Mouse (Mus musculus) lung, postnatal 0 days (tissue): ENCODE results near the gene Pfkfb3. TPM values are rescaled to one million over a fixed set of nuclear protein-coding genes. Genes with fewer than 3 reads are reported as not detected.

ENCODE experiments used
- ATAC-seq: fragments of 200-750 bp; cut with Nextera tagmentation; 2 replicates; pipeline ENCODE4 v1.8.0; 2017; ENCODE audit warnings: moderate library complexity
- DNase-seq: peaks from one replicate; pipeline ENCODE4 v3.0.0-alpha.2; 2016; ENCODE audit warnings: low spot score
- H3K27ac ChIP-seq: fragments of 300-500 bp; sonication (generic); 2 replicates; pipeline ENCODE4 v1.5.1; 2014; ENCODE audit warnings: antibody characterized with exemption, mild to moderate bottlenecking, low read length, mixed read lengths
- H3K27me3 ChIP-seq: fragments of 300-500 bp; sonication (generic); replicated peaks from 2 replicates; pipeline ENCODE4 v1.6.1; 2014; ENCODE audit warnings: low read length, mixed read lengths; ENCODE audit not compliant: insufficient read depth
- H3K36me3 ChIP-seq: fragments of 300-500 bp; sonication (generic); 2 replicates; pipeline ENCODE4 v1.6.1; 2014; ENCODE audit warnings: low read length, mixed read lengths; ENCODE audit not compliant: insufficient read depth
- H3K4me1 ChIP-seq: fragments of 300-500 bp; sonication (generic); 2 replicates; pipeline ENCODE4 v1.6.1; 2014; ENCODE audit warnings: antibody characterized with exemption, low read depth, low read length, mixed read lengths; ENCODE audit not compliant: insufficient read depth
- H3K4me2 ChIP-seq: fragments of 300-500 bp; sonication (generic); replicated peaks from 2 replicates; pipeline ENCODE4 v1.6.1; 2014; ENCODE audit warnings: low read depth, mild to moderate bottlenecking, low read length, moderate library complexity, mixed read lengths
- H3K4me3 ChIP-seq: fragments of 300-500 bp; sonication (generic); 2 replicates; pipeline ENCODE4 v1.5.1; 2014; ENCODE audit warnings: low read depth, low read length
- H3K9ac ChIP-seq: fragments of 300-500 bp; sonication (generic); replicated peaks from 2 replicates; pipeline ENCODE4 v1.6.1; 2014; ENCODE audit warnings: low read depth, mild to moderate bottlenecking
- H3K9me3 ChIP-seq: fragments of 300-500 bp; sonication (generic); 2 replicates; pipeline ENCODE4 v1.6.1; 2016; ENCODE audit warnings: low read length, mixed read lengths
- CTCF ChIP-seq: IDR thresholded peaks from 2 replicates; pipeline ENCODE4 v1.5.1; 2016; ENCODE audit warnings: antibody characterized with exemption, mild to moderate bottlenecking
- EP300 ChIP-seq: IDR thresholded peaks from 2 replicates; pipeline ENCODE4 v1.6.1; 2016; ENCODE audit warnings: antibody characterized with exemption, mild to moderate bottlenecking, control low read depth
- WGBS: fragments of 180-500 bp; shearing (Covaris S2); extraction: QIAGEN DNeasy Blood & Tissue Kit; methylation state at CpG from one replicate; pipeline ENCODE4 v1.1.7; 2014; 5-methylcytosine and 5-hydroxymethylcytosine counted together
- polyA plus RNA-seq: library from polyadenylated mRNA; unstranded; fragments of >200 nt; fragmentation: Nextera tagmentation; extraction: Ambion mirVana; gene quantifications from 2 replicates; pipeline ENCODE4 v1.2.1, GENCODE M21; 2015

Pfkfb3 gene
- polyA plus RNA-seq, 1 experiment from 2014 or later = 17.7 TPM

DNA sequence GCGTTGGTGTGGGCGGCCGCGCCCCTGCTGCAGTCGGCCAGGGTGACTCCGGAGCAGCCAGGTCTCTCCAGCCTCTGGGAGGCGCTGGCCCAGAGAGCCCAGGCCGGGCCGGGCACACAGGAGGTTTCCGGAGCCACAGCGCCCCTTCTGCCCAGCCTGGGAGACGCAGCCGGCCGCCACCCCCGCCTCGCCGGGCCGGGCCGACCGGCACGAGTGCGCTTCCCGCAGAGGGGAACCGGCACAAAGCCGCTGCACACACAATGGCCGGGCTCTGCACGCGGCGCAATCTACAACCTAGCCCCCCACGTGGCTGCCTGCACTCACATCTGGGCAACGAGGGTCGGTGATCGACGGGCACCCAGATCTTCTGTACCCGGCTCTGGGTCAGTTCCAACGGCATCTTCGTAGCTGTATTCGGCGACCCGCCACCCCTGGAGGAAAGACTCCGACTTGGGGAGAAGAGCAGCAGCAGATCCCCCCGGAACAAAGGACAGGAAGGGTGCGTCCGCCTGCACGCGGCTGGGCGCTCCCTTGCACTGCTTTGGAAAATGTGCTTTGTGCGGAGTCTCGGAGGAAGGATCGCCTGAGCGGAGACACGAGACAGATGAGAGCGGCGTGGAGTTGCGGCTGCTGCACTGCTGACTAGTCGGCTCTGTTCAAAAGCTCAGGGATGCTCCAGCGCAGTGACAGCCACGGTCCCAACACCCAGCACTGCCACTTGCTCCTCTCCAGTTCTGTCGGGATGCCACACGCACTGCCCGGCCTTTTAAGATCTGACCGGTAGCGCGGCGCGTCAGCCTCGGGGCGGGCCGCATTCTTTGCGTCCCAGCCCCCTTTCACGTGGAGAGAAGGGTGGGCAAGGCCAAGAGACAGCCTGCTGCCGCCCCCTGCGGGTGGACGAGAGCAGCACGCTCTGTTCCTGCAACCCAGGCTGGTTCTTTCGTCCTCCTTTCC lies 52.3 kb downstream of the Pfkfb3 start:
- peak overlapping the region; percentile 69 for H3K9ac ChIP-seq
- H3K4me2 ChIP-seq = peak overlapping the region; percentile 71
- peaks cover 9% of the 10 kb centered on the region; the same call in 1 of the 2 replicates for H3K4me1 ChIP-seq
- peak overlapping the region; percentile 95 for H3K27ac ChIP-seq
- H3K27me3 ChIP-seq = no peaks in the 10 kb centered on the region
- peak overlapping the region; percentile 72 for H3K4me3 ChIP-seq
- TF ChIP-seq EP300 (peak; percentile 55; the same call in 1 of the 2 replicates), CTCF (peak; percentile 96)
- DNase-seq (peak; percentile 95), ATAC-seq (peak; percentile 89)
- H3K36me3 ChIP-seq = no peaks in the 10 kb centered on the region
- 1% methylated on average over 76 of the region's 76 CpGs for WGBS
- H3K9me3 ChIP-seq = no peaks in the 10 kb centered on the region

DNA sequence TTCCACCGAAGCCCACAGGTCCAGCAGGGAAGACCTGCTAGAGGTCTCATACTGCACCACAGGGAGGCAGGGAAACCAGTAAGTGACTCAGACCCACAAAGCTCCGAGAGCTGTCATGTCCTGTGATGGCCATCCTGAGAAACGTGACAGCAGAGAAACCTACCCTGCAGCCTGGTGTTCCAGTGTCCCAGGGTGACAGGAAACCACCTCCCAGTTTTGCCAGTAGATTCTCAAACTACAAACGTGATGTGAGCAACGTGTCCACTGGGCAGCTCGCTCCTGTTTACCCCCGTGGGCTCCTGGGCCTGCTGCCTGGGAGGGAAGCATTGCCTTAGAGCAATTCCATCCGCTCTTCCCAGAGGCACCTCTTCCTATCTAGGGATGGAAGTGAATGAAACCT lies 53.2 kb downstream of the Pfkfb3 start:
- WGBS = 5% methylated on average over 8 of the region's 8 CpGs
- Histone ChIP-seq H3K9me3 (no peaks in the 10 kb centered on the region), H3K4me3 (peak overlapping the region; percentile 72), H3K4me1 (peaks cover 9% of the 10 kb centered on the region; the same call in 1 of the 2 replicates), H3K27ac (peak overlapping the region; percentile 95), H3K36me3 (no peaks in the 10 kb centered on the region), H3K9ac (peak overlapping the region; percentile 69), H3K27me3 (no peaks in the 10 kb centered on the region), H3K4me2 (peak overlapping the region; percentile 71)
- TF ChIP-seq CTCF (no peak), EP300 (no peak)
- peak; percentile 37 for DNase-seq
- no peak for ATAC-seq

DNA sequence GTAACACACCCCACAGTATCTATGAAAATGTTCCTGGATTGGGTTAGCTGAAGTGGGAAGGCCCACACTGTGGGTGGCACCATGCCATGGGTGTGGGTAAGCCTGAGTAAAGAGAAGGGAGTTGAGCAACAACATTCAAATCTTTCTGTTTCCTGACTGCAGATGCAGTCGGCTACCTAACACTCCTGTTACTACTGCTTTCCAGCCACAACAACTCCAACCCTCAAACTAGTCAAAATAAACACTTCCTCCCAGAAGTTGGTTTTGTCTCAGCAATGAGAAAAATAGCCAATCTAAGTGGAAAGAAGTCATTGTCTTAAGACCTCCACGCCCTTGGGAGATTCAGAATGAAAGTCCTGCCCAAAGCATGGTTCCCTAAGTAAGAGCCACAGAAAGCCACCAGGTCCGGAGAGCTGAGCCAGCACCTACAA lies 57.3 kb downstream of the Pfkfb3 start:
- H3K27me3 ChIP-seq = no peaks in the 10 kb centered on the region
- H3K9me3 ChIP-seq = no peaks in the 10 kb centered on the region
- H3K27ac ChIP-seq = no peak overlapping the region
- 53% methylated on average over 3 of the region's 3 CpGs for WGBS
- no peak overlapping the region for H3K4me3 ChIP-seq
- ATAC-seq (no peak), DNase-seq (peak; percentile 78)
- H3K9ac ChIP-seq = no peak overlapping the region
- TF ChIP-seq EP300 = no peak
- no peak for TF ChIP-seq CTCF
- peaks cover 9% of the 10 kb centered on the region; the same call in 1 of the 2 replicates for H3K4me1 ChIP-seq
- H3K36me3 ChIP-seq = 0 out of 2 replicates have a peak, but pooled peaks cover 7% of the 10 kb centered on the region
- H3K4me2 ChIP-seq = no peak overlapping the region

DNA sequence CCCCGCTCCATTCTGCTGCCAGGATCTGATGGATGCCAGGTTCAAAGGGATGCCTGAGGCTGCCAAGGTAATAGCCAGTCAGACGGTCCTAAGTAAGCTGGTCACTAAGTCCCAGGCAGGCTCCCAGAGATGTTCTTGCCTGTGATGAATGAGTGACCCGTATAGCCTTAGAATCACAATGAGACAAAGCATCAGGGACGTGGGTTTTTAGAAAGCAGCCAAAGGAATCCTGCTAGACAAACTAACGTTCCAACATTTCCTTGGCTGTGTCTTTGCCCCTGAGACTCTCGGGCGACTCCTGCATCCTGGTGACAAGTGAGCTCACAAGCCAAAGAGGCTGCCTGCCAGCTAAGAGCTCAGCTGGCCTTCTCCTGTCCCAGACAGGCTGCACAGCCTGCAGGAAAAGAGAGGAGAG lies 59.0 kb downstream of the Pfkfb3 start:
- no peak overlapping the region for H3K27ac ChIP-seq
- H3K36me3 ChIP-seq = peaks cover 15% of the 10 kb centered on the region; the same call in 1 of the 2 replicates
- no peak overlapping the region for H3K4me2 ChIP-seq
- no peak for ATAC-seq
- no peak for TF ChIP-seq CTCF
- TF ChIP-seq EP300 = no peak
- DNase-seq = no peak
- no peak overlapping the region for H3K4me3 ChIP-seq
- 61% methylated on average over 6 of the region's 7 CpGs for WGBS
- peaks cover 1% of the 10 kb centered on the region; the same call in 1 of the 2 replicates for H3K4me1 ChIP-seq
- no peaks in the 10 kb centered on the region for H3K27me3 ChIP-seq
- H3K9me3 ChIP-seq = no peaks in the 10 kb centered on the region
- H3K9ac ChIP-seq = no peak overlapping the region

DNA sequence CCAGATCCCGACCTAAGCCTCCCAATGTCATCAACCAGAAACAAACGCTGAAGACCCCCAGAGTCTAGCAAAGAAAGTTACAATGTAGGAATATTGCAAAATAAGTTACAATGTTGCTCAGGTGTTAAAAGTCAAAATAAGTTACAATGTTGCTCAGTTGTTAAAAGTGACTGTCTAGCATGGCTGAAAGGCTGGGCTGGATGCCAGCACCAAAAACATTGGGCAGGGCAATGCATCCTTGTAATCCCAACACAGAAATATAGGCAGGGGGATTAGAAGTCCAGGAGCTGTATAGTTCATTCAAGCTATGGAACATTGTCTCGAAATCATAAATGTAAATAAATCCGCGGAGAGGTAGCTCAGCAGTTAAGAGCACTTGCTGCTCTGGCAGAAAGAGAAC lies 61.0 kb downstream of the Pfkfb3 start:
- H3K27ac ChIP-seq = no peak overlapping the region
- H3K27me3 ChIP-seq = no peaks in the 10 kb centered on the region
- WGBS = 84% methylated on average over 5 of the region's 5 CpGs
- no peak overlapping the region for H3K4me3 ChIP-seq
- DNase-seq (no peak), ATAC-seq (no peak)
- no peaks in the 10 kb centered on the region for H3K4me1 ChIP-seq
- no peaks in the 10 kb centered on the region for H3K9me3 ChIP-seq
- peaks cover 17% of the 10 kb centered on the region for H3K36me3 ChIP-seq
- TF ChIP-seq CTCF = no peak
- no peak for TF ChIP-seq EP300
- H3K9ac ChIP-seq = no peak overlapping the region
- H3K4me2 ChIP-seq = no peak overlapping the region

DNA sequence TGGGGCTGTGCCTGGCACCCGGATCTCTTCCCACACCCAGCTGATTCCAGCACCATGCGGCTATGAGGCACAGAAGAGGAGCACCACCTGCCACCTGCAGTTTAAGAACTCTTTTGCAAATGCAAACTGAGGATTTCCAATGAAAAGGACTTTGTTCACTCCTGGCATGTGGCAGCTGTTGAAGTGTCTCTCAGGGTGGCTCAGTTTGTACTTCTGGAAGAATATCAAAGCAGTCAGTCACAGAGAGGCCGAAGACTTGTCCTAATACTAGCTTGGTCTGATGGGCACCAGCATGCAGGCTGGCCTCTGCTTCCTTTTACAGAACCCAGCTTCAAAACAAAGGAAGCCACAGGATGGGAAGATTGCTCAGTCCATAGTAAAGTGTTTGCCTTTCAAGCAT lies 62.4 kb downstream of the Pfkfb3 start:
- no peaks in the 10 kb centered on the region for H3K4me1 ChIP-seq
- H3K4me2 ChIP-seq = no peak overlapping the region
- H3K9me3 ChIP-seq = no peaks in the 10 kb centered on the region
- TF ChIP-seq CTCF (no peak), EP300 (no peak)
- peaks cover 29% of the 10 kb centered on the region for H3K36me3 ChIP-seq
- no peaks in the 10 kb centered on the region for H3K27me3 ChIP-seq
- H3K9ac ChIP-seq = no peak overlapping the region
- H3K4me3 ChIP-seq = no peak overlapping the region
- peak; percentile 22; the same call in 1 of the 2 replicates for ATAC-seq
- H3K27ac ChIP-seq = no peak overlapping the region
- DNase-seq = no peak
- WGBS = 61% methylated on average over 3 of the region's 3 CpGs
